Mouse (Mus musculus) cerebellum, postnatal 36 days (tissue): Measurements from ENCODE around the gene Spata45.
"Not testable (repeated sequence)": the region's sequence is repeated elsewhere in the genome, so short reads cannot be mapped to it uniquely, and the experiment has no call there.

Source experiments
- DNase-seq, 2 experiments: peaks; one replicate each; pipeline ENCODE4 v3.0.0; 2021 to 2022; ENCODE audit warnings: mixed read lengths in 2 of 2

The Spata45 gene

DNA sequence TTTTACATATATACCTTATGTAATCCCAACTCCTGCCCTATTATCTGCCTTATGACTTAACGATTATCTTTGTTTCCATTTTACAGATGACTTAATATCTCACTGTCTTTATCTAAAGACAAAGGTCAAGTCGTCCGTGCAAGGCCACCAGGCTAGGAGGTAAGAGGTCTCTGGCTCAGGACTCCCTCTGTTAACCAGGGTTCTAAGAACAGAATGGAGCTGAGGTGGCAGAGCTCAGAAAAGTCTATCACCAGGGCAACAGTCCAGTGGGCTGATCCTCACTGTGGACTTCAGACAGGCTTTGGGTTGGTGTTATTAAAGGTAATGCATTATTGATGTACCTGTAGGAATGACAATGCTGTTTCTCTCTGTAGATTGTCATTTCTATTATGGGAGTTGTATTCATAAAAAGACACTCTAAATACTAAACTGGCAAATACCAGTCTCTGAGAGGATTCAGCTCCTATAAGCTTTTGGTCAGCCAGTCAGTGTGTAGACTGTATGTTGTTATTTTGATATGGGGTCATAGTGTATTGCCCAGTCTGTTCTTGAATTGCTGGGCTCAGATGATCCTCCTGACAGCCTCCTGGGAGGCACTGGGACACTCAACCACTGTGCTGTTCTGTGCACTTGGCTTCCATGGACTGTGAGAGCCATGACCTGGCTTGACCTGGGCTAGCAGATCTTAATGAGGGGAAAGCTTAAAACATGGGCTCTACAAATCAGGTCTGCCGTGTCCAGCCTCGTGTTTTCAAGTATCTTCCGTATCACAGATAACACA is at the start of gene Spata45:
Gene Spata45 (plus strand): TSS at position 86 of the 781 bp plus-strand sequence.
- no peak for DNase-seq

DNA sequence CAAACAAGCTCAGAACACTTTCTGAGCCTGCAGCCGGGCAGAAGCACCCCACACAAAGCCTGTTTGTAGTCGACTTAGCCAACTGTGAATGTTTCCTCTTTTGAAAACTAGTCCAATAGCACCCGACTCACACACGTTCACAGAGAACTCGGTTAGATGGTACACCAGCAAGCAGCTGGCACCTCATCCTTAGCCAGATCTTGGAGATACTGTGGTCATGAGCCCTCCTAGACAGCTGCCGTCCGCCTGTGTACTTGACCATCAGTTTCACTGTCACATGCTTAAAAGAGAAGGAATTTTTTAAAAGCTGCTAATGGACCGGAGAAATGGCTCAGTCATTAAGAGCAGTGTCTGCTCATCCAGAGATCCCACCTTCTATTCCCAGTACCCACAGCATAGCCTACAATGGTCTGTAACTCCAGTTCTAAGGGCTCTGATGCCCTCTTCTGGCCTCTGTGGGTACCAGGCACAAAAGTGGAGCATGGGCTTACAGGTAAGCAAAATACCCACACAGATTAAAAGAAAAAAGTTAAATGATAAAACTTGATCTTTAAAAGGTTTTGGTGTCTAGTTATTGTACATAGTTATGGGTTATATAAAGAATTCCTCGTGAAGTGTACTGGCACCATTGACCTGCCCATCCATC is 46.9 kb upstream of the Spata45 start:
- no peak for DNase-seq

DNA sequence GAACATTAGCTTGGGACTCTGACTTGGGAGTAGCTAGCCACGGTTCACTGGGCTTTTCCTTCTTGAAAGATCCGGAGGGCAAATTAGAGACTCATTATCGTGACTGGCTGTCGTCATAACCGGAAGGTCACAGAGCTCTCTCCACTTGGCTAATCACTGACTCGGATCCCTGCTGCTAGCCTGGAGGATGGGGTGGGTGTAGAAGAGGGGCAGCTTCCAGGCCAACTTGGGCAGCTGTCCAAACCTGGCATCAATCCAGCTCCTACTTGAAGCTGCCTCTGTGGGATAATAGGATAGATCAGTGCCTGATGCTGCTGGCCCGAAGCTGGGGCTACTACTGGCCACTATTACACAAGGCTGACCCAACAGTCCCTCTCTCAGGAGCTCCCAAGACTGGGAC is 40.9 kb upstream of the Spata45 start:
- DNase-seq: peak; percentile 31 to 37

DNA sequence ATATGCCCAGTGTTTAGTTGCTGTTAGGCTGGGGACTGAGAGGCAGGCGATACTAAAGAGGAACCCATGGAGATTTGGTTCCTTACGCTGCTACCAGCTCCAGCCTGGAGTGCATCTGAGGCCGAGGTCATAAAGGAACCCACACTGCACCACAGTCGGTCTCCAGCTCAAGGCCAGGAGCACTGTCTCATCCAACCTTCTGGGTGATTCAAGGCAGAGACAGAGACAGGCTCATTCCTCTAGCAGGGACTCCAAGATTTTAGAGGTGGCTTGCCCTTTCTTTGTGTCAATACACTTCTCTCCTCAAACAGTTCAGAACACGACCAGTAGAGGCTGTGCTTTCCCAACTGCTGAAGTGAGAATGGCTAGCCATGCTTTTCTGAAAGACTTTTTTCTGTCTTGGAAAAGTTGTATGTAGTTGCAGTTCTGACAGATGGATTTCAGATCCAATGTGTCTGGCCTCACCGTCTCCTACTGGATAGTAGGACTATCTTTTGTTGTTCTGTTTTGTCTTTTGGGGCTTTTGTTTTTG is 40.0 kb upstream of the Spata45 start:
- DNase-seq: no peak

DNA sequence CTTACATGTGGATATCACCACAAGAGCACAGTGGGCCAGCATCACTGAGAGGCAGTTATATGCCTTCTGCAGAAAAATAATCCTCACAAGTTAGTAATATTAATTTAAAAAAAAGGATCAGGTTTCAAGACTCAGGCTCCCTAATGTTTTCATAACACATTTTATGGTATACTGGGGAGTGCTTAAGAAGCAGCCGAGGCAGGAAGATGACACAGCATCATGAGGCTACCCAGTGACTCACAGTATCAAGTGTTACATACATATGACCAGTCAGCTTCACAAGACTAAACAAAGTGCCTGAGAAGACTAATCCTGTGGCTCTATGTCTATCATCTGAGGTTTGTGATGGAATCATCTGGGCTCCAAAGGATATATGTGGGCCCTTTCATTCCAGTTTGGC is 38.4 kb upstream of the Spata45 start:
- DNase-seq: no peak

DNA sequence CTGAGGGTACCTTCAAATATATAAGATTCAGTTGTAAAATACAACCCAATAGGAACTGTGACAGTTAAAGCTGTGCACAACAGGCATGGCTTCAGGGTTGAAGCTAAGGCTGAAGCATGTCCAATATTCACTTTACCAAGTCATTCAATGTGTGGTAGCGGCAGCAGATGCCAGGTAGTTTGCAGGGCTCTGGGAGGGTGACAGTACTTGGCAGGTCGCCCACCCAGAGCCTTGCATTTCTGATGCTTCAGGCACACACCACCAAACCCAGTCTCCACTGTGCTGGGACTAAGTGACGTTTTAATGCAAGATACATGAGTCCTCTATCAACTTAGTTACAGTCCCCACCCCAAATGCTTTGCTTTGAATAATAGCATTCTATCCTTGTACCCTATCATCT is 35.8 kb upstream of the Spata45 start:
- peak; percentile 25 to 48 for DNase-seq

DNA sequence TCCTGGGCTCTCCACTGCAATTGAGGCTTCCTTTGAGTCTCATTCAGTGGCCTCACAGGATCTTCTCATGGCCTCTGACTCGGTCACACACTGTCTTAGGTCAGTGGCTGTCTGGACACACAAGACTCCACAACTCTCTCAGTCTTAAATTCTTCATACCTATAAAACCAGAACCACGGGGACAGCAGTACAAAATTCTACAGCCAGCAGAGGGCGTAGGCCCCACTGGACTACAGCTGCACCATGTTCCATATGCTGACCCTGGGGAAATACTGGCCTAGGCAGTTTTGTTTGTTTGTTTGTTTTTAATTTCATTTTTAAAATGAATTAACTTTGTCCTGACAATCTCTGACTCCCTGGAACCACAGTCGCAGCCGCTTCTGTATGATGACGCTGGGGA is 34.2 kb upstream of the Spata45 start:
- DNase-seq: no peak

DNA sequence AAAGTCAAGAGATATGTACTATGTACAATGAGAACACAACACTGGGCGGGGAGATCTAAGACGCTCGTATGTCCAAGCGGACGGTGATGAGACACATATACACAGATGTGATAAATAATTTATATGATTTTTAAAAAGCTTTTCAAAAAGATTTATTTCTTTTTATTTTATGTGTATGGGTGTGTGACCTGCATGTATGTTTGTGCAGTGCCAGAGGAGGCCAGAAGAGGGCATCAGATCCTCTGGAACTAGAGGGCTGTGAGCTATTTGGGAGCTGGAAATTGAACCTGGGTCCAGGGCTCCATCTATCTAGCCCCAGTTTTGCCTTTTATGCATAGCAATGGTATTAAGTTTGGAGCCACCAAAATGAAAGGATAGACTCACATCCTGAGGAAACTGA is 27.7 kb upstream of the Spata45 start:
- no peak for DNase-seq

DNA sequence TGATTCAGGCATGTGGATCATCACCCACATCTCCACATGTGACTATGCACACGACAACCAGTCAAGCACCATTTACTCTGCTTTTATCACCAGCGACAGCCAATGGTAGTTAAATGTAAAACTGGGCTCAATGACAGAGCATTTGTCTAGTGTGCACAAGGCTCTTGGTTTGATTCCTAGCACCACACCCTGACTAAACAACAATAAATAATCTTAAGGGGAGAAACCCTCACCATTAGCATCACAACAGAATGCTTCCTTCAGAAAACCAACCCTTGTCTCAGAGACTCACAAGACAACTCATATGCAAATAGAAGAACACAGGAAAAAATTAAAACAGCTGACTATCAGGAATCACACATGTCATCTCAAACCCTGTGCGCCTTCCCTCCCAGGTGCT is 22.2 kb upstream of the Spata45 start:
- no peak for DNase-seq

DNA sequence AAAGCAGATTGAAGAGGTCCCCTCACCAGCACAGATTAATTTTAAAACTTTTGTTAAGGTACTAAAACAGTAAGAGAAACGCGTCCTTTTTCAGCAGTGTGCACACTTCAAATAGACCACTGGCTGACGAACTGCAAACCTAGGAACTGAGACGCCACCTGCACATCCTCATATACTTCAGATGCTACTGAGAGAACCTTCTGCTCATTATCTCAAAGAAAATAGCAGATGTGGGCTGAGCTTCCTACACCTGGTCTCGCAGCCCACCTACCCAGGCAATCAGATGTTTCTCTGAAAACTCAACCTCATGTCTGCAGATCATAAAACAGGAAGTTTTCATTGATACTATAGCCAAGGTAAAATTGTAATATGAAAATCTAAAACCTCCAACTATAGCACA is 16.6 kb upstream of the Spata45 start:
- DNase-seq: no peak

DNA sequence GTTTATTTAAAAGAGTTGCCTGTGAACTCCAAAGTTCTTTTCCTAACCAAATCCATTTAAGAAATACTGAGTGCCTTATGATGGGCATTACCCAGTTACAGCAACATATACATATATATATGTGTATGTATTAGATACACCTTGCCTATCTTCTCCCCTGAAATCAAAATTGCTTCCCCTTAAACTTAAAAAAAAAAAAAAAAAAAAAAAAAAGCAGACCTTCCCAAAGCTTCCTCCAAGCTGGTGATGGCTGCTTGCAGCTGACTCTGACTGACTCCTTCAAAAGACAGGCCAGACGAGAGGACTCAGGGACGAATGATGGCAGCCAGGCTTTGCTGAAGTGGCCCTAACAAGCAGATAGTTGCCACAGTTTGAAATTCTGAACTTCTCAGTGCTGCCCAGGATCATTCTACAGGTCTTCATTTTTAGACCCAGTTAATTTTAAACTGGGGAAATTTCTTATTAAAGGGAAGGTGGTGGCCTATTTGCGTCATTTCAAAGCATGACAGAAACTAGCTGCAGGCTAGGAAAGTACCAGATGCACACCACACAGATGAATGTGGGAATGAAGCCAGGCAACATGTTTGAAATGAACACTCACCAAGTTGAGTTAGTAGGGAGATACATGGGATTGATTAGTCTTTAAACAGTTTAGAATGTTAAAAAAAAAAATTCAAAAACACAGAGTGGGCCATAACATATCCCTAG is 16.1 kb upstream of the Spata45 start:
- no peak for DNase-seq

DNA sequence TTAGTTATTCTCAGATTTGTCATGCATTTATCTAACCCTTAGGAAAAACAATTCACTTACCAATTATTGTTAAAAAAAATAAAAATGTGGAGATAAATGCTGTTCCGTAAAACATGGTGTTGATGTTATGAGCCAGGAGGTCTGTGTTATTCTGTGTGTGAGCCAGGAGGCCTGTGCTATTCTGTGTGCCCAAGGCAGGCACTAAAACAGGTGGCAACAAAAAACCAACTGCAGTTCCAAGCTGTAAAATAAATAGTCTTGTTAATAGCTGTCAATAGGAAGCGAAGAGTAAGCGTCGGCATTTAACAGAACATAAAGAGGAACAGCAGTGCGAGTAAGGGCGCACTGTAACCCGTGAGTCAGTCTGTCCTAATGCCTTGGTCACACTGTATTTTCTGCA is 15.4 kb upstream of the Spata45 start:
- DNase-seq: no peak

DNA sequence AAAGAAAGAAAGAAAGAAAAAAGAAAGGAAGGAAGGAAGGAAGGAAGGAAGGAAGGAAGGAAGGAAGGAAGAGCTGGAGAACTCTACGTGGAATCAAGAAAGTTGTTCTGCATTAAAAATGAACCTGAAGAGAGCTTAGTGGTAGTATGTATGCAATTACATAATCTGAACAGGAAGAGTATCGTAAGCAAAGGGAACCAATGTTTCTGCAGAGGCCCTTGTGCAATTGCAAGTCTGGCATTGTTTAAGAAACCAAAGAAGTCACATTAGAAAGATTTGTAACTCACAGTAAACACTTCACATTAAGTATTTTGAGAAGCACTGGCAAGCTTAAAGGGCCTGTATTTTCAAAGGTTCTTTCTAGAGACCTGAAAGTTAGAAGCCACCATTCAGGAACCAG is 13.3 kb upstream of the Spata45 start:
- no peak for DNase-seq

DNA sequence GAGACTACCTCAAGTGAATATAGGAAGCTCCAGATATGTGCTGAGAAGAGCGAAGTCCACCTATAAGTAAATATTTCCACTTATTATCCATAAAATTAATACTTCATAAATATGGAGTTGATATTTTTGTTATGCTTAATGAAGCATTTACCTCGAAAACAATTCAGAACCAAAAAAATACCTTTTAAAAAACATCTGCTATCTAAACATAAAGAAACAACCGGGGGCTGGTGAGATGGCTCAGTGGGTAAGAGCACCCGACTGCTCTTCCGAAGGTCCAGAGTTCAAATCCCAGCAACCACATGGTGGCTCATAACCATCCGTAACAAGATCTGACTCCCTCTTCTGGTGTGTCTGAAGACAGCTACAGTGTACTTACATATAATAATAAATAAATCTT is 12.6 kb upstream of the Spata45 start:
- DNase-seq: not testable (repeated sequence)

DNA sequence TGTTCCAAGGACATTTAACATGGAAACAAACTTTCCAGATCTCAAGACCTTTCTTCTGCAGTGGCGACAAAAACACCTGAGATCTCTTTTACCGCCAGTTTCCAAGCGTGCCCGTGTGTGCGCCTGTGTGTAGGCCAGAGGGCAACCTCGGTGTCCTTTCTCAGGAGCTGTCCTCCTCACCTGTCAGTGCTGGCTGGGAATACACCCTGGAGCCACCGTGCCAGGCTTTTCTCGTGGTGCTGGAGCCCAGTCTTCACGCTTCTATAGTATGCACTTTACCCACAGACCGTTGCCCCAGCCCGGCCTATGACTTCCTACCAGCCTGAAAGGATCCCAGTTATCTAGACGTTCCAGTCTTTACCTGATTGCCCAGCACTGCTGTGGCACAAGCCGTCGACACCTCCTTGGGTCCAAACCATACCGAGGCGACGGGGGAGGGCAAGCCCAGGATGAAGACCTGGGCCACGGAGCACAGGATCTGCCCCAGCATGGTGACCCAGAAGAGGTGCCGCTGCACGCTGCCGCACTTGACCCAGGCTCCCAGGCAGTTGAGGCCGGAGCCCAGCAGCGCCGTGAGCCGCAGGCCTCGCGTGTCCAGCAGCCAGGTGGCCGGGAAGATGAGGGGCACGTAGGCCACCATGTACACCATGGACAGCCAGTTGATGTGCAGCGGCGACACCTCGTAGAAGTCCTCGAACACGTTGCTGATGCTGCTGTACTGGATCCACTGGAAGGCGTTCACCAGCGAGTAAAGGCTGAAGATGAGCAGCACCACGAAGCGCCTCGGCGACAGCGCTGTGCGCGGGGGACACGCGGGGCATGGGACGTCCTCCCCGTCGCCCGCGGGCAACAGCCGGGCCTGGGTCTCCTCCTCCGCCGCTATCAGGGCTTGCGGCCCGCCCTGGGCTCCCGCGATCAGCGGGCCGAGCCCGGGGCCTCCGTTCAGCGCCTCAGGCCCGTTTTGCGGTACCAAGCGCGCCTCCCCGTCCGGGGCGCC is 11.1 kb upstream of the Spata45 start:
- peak; percentile 39 to 60 for DNase-seq

DNA sequence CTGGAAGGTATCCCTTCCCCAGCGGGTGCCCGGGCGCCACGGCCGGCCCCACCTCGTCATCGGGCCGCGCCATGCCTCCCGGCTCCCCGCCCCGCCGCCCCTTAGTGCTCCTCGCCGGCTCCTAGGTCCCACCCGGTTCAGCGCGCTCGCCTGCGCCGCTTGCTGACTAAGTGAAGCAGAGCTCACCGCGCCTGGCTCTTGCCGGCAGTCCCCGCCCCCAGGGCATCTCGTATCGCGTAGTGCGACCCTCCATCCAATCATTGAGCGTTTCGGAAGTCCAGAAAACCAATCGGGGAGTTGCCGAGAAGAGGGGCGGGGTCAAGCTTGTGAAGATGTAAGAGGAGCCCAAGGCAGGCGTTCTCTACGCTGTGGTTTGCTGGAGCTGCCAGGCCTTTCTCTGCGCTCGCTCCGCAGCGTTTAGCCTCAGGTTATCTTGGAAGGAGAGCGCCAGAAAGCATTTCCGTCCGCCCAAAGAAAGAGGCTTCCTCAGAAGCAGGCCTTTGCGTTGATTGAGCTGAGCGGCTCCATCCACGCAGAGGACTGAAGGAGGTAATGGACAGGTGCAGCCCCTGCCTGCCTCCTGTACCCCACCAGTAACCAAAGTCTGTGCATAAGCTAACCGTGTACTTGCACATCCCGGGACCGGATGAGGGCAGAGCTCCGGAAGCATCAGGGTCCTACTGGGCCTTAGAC is 10.3 kb upstream of the Spata45 start, which contains the start of gene Flvcr1:
Gene Flvcr1 (minus strand): TSS at position 138 of the 693 bp plus-strand sequence.
- DNase-seq: peak; percentile 97 to 99

DNA sequence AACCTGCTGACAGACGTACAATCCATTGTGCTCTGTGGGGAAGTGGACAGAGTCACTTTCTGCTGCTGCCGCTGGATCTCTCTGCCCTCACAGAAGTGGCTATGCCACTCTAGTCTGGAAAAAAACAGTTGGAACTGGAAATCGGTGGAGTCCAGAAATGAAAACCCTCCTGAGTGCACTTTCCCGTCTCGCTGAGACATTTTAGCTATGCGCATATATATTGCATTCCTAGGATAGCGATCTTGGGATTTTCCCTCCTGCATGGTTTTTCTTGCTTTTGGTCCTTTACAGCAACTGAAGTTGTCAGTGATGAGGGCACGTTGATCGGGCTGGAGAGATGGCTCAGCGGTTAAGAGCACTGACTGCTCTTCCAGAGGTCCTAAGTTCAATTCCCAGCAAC is 6.3 kb upstream of the Spata45 start:
- DNase-seq: no peak

DNA sequence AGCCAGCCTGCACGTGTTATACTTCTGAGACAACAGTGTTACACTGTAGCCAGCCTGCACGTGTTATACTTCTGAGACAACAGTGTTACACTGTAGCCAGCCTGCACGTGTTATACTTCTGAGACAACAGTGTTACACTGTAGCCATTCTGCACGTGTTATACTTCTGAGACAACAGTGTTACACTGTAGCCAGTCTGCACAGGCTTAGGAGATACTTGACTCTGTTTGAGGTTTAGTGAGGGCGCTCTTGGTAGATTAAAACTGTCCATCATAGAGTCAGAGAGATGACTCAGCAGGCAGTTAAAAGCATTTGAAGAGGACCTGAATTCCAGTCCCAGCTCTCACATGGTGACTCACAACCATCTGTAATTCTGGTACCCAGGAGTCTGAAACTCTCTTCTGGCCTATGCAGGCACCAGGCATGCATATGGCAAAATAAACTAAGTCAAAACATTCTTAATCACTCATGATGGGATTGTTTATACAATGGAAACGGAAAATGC is 5.5 kb upstream of the Spata45 start:
- DNase-seq: not testable (repeated sequence)

DNA sequence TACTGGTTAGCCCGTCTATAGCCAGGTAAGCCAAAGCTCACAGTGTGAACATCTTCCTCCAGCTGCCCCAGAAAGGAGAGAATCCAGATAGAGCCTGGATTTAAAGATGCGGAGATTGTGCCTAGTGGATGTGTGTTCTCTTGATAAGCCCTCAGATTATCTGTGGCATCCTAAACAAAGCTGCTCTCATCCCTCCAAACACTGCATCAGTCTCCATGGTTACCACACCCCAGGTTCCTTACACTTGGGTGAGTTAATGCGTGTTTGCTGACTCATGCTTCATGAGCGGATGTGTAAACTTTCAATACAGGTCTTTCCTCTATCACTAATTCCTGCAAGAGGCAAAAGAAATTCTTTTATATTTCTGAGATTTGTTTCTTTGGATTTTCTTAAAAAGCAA is 790 bp upstream of the Spata45 start:
- DNase-seq: no peak

DNA sequence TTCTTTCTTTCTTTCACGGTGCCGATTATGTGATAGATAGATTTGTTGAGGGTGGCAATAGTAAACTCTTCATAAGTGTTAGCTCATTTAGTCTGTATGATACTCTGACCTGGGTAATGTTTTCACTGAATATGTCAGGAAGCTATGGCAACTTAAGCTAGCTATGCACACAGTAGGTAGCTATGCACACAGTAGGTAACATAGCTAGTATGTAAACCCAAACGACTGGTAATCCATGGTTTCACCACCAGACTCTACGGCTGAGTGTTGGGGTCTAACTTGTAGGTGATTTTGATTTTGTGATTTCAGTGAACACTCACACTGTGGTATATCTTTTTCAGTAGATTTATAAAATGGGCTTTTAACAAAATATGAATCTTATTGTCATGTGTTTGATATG is 1.6 kb downstream of the Spata45 start:
- no peak for DNase-seq

DNA sequence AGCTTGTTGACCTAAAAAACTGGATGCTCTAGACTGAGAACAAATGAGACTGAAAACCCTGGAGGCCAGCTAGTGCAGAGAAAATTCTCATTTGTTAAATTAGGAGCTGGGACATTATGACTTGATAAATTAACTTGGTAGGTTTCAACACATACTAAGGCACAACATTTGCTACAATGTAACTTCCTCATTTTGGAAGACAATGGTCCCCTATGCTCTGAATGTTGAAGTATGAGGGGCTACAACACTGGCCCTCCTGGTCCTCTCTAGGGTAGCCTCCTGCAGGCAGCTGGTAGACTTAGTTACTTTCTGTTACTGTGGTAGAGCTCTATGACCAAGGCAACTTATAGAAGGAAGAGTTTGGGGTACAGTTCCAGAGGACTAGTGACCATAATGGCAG is 4.9 kb downstream of the Spata45 start:
- DNase-seq: no peak
